Mouse (Mus musculus) CD4-positive helper T cell, adult 2 months (primary cell): ENCODE data around the gene Cbr2.

Source experiments
- DNase-seq: peaks from one replicate; pipeline ENCODE4 v3.0.0-alpha.2; 2012; ENCODE audit warnings: low read depth, missing footprints, low spot score

Cbr2 gene

GRCm38 (mm10) chr11:120731395-120731794 lies 519 bp downstream of the Cbr2 start:
- no peak for DNase-seq

DNA sequence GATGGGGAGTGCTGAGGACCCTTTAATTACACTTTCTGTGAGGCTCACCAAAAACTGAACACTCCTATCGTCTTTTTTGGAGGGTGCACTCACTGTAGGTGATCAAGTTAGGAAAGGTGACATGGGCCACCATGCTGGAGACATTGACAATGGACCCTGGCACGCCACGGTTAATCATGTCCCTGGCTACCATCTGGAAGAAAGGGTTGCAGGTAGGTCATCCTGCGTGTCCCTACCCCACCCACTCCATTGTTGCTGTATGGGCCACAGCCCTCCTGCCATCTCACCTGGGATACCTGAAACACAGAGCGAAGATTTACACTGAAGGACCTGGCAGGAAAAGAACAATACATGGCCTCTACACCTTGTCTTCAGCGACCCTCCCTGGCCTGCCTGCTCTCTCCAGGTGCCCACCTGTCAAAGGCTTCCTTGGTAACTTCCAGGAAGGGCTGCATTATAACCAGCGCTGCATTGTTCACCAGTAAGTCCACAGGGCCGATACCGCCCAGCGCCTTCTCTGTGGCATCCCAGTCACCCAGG lies 1.5 kb downstream of the Cbr2 start:
- DNase-seq = no peak

DNA sequence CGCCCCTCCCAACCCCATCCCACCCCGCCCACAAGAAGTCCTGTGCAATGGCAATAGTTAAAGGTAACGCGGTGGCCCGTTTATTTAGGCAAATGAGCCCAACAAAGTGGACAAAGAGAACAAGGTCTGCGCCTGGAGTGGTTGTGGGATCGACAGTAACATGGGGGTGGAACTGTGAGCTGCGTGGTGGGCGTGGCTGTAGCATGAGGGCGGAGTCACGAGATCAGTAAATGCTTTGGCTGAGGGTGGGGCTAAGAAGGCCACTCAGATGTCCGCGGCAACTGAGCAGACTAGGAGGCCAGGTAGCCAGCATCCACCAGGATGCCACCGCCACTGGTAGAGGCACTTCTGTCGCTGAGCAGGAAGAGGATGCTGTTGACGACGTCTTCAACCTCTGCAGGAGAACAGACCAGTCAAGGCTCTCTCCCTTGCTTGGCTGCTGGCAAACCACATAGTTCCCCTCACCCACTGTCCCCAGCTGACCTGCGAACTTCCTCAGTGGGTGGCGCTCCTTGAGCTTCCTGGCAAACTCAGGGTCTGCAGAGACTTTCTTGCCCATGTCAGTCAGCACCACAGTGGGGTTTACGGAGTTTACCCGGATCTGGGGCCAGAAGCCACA lies 2.4 kb downstream of the Cbr2 start:
- DNase-seq = peak; percentile 47

GRCm38 (mm10) chr11:120728530-120729240 lies 3.2 kb downstream of the Cbr2 start:
- peak; percentile 0 for DNase-seq

GRCm38 (mm10) chr11:120727564-120727963 lies 4.3 kb downstream of the Cbr2 start:
- DNase-seq = peak; percentile 1

GRCm38 (mm10) chr11:120727169-120727527 lies 4.8 kb downstream of the Cbr2 start, which contains the start of gene Dcxr:
Gene Dcxr, minus strand, starts transcription at chr11:120727281.
- DNase-seq = peak; percentile 66

- no peak for DNase-seq
Measured at GRCm38 (mm10) chr11:120726243-120727168, 5.4 kb downstream of the Cbr2 start.

DNA sequence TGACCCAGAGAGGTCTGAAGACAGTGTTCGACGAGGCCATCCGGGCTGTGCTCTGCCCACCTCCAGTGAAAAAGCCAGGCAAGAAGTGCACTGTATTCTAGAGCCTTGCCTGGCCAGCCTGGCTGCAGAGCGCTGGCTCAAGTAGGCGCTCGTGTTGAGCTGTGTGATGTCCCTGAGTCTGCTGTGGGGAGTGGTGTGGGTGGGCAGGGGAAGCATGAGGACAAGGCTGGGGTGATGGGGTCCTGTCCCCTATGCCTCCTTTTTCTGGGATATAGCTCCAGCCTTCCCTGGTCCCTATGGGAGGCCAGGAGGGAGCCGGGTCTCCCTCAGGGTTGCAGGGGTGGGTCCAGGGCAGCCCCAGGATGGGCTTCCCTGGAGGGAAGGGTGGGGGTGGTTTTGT lies 8.4 kb downstream of the Cbr2 start:
- no peak for DNase-seq

- DNase-seq = no peak
Measured at GRCm38 (mm10) chr11:120722761-120723382, 9.0 kb downstream of the Cbr2 start.

- DNase-seq = no peak
Measured at GRCm38 (mm10) chr11:120722067-120722630, 9.8 kb downstream of the Cbr2 start.

DNA sequence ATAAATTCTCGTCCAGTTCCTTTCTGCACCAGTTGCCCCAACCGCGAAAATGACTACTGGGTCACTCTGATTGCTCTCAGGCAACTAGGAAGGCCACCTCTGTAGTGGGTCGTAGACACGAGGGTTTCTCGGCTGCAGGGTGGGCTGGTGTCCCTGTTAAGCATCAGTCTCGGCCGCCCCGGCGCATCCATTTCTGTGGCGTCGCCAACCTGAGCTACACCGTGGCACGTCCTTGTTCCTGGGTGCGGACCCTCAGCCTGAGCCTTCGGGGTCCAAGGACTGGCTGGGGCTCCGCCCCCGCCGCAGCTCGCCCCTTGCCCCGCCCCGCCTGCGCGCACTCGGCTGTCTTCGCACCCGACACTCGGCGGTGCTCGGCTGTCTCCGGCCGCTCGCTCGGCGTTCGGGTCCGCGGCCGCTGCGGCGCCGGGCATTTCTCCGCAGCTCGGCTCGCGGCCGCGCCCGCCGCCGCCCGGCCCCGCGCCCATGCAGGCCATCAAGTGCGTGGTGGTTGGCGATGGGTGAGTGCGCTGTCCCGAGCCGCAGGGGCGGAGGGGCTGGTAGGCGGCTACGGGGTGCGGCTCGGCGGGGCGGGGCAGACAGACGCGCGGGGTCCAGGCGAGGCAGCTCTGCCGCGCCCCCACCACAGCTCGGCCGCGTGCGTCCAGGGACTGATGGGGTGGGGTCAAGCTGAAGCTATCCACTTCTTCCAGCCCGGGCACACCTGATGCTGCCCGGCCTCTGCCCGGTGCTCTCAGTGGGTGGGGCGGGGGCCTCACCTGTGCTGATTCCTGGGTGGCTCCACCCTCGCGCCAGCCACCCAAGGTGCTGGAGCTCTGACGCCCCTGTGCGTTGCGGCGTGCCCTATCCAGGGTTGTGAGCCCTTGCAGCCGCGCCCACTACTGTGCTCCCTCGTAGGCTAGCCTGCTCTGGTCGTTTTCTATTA lies 10.5 kb downstream of the Cbr2 start, which contains the start of gene Rac3:
Gene Rac3, plus strand, starts transcription at position 347 of the 943 bp plus-strand sequence.
- peak; percentile 57 for DNase-seq

DNA sequence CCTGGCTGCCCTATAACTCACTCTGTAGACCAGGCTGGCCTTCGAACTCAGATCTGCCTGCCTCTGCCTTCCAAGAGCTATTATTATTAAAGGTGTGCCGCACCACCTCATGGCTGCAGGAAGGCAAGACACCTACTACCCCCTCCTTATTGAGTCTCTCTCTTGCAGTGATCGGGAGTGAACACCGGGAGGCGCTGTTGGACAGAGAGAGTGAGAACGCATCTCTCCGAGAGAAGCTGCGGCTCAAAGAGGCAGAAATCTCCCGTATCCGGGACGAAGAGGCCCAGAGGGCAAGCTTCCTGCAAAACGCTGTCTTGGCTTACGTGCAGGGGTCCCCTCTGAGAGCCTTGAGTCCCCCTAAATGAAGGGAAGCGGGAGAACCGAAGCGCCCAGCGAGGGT lies 11.5 kb downstream of the Cbr2 start:
- DNase-seq = peak; percentile 90

GRCm38 (mm10) chr11:120719841-120720376 lies 12.0 kb downstream of the Cbr2 start:
- DNase-seq = no peak

GRCm38 (mm10) chr11:120719242-120719641 lies 12.7 kb downstream of the Cbr2 start:
- no peak for DNase-seq

DNA sequence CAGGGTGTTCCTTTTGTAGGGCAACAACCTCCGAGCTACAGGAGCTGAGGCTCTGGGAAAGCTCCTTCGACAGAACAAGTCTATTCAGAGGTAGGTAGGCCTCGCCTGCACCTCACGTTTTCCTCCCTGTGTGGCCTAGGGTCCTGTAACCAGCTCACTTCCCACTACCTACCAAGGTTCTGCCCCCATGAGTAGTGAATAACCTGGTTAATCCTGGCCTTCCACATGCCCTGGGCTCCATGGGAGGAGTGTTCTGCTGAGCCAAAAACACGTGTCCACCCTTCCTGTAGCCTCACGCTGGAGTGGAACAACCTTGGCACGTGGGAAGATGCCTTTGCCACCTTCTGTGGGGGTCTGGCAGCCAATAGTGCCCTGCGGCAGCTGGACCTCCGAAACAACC lies 16.8 kb downstream of the Cbr2 start:
- no peak for DNase-seq

GRCm38 (mm10) chr11:120714546-120714945 lies 17.4 kb downstream of the Cbr2 start:
- no peak for DNase-seq

GRCm38 (mm10) chr11:120713580-120714518 lies 18.1 kb downstream of the Cbr2 start, which contains the start of the genes Cenpx and Lrrc45:
Gene Cenpx, minus strand, starts transcription at chr11:120713738.
Gene Lrrc45, plus strand, starts transcription at chr11:120713925.
- DNase-seq = peak; percentile 98
